Mouse (Mus musculus): ENCODE measurements around the gene Polr1c. TPM values are rescaled to one million over a fixed set of nuclear protein-coding genes. Genes with fewer than 3 reads are reported as not detected.

The Polr1c gene
- polyA plus RNA-seq, 1 experiment from 2014 or later, result 125 TPM

GRCm38 (mm10) chr17:46259675-46260074 lies 11.8 kb upstream of the Polr1c start:
- H3K27me3 ChIP-seq (replicated peaks; ENCODE audit: low read depth, poor library complexity, severe bottlenecking), result peaks cover 25% of the 10 kb centered on the region
- H3K27ac ChIP-seq (replicated peaks), result no peak overlapping the region
- H3K9me3 ChIP-seq, result no peaks in the 10 kb centered on the region
- 89% methylated on average over 17 of the region's 17 CpGs for WGBS
- H3K4me1 ChIP-seq, result peaks cover 9% of the 10 kb centered on the region
- peaks cover 86% of the 10 kb centered on the region for H3K36me3 ChIP-seq (replicated peaks)
- no peak for DNase-seq (ENCODE audit: low spot score)
- no peak overlapping the region for H3K4me3 ChIP-seq

GRCm38 (mm10) chr17:46258279-46259053 lies 10.6 kb upstream of the Polr1c start:
- Histone ChIP-seq H3K27me3 (replicated peaks; ENCODE audit: low read depth, poor library complexity, severe bottlenecking) (peaks cover 35% of the 10 kb centered on the region), H3K27ac (replicated peaks) (no peak overlapping the region), H3K4me1 (peaks cover 21% of the 10 kb centered on the region), H3K9me3 (no peaks in the 10 kb centered on the region), H3K36me3 (replicated peaks) (peaks cover 74% of the 10 kb centered on the region), H3K4me3 (no peak overlapping the region)
- 88% methylated on average over 30 of the region's 30 CpGs for WGBS
- no peak for DNase-seq (ENCODE audit: low spot score)

GRCm38 (mm10) chr17:46255147-46255546 lies 7.3 kb upstream of the Polr1c start:
- WGBS, result 31% methylated on average over 6 of the region's 6 CpGs
- Histone ChIP-seq H3K27me3 (replicated peaks; ENCODE audit: low read depth, poor library complexity, severe bottlenecking) (peaks cover 35% of the 10 kb centered on the region), H3K27ac (replicated peaks) (no peak overlapping the region), H3K4me3 (peak overlapping the region; percentile 80; the same call in 1 of the 2 replicates), H3K4me1 (peaks cover 29% of the 10 kb centered on the region), H3K36me3 (replicated peaks) (peaks cover 66% of the 10 kb centered on the region), H3K9me3 (no peaks in the 10 kb centered on the region)
- no peak for DNase-seq (ENCODE audit: low spot score)

GRCm38 (mm10) chr17:46254106-46254505 lies 6.3 kb upstream of the Polr1c start:
- peaks cover 33% of the 10 kb centered on the region for H3K4me1 ChIP-seq
- WGBS, result under 1% methylated on average over 54 of the region's 54 CpGs
- H3K36me3 ChIP-seq (replicated peaks), result peaks cover 66% of the 10 kb centered on the region
- H3K27me3 ChIP-seq (replicated peaks; ENCODE audit: low read depth, poor library complexity, severe bottlenecking), result peaks cover 35% of the 10 kb centered on the region
- no peak for DNase-seq (ENCODE audit: low spot score)
- peak overlapping the region; percentile 78 for H3K27ac ChIP-seq (replicated peaks)
- no peaks in the 10 kb centered on the region for H3K9me3 ChIP-seq
- H3K4me3 ChIP-seq, result peak overlapping the region; percentile 80

- Histone ChIP-seq H3K27ac (replicated peaks) (peak within 1 kb of the TSS; percentile 78), H3K4me1 (peaks cover 38% of the 10 kb centered on the region), H3K36me3 (replicated peaks) (peaks cover 63% of the 10 kb centered on the region), H3K9me3 (no peaks in the 10 kb centered on the region), H3K4me3 (peak within 1 kb of the TSS; percentile 80), H3K27me3 (replicated peaks; ENCODE audit: low read depth, poor library complexity, severe bottlenecking) (peaks cover 35% of the 10 kb centered on the region)
- peak; percentile 94 for DNase-seq (ENCODE audit: low spot score)
- 2% methylated on average over 48 of the region's 48 CpGs for WGBS
Observed at GRCm38 (mm10) chr17:46253452-46254084, 5.7 kb upstream of the Polr1c start, which contains the start of gene Lrrc73. Gene Lrrc73, plus strand, starts transcription at chr17:46253531.

GRCm38 (mm10) chr17:46252571-46253451 lies 5.0 kb upstream of the Polr1c start:
- 59% methylated on average over 14 of the region's 14 CpGs for WGBS

GRCm38 (mm10) chr17:46251174-46251573 lies 3.3 kb upstream of the Polr1c start:
- Histone ChIP-seq H3K4me3 (no peak overlapping the region), H3K27ac (replicated peaks) (no peak overlapping the region), H3K4me1 (peaks cover 54% of the 10 kb centered on the region), H3K36me3 (replicated peaks) (peaks cover 45% of the 10 kb centered on the region), H3K27me3 (replicated peaks; ENCODE audit: low read depth, poor library complexity, severe bottlenecking) (peaks cover 25% of the 10 kb centered on the region), H3K9me3 (no peaks in the 10 kb centered on the region)
- no peak for DNase-seq (ENCODE audit: low spot score)
- 84% methylated on average over 7 of the region's 7 CpGs for WGBS

More at GRCm38 (mm10) chr17:46252571-46253451, 5.0 kb upstream of the Polr1c start:
- H3K9me3 ChIP-seq, result no peaks in the 10 kb centered on the region
- H3K4me3 ChIP-seq, result peak overlapping the region; percentile 80
- peaks cover 43% of the 10 kb centered on the region for H3K4me1 ChIP-seq
- H3K36me3 ChIP-seq (replicated peaks), result peaks cover 55% of the 10 kb centered on the region
- peaks cover 35% of the 10 kb centered on the region for H3K27me3 ChIP-seq (replicated peaks; ENCODE audit: low read depth, poor library complexity, severe bottlenecking)
- H3K27ac ChIP-seq (replicated peaks), result no peak overlapping the region
- peak; percentile 55 for DNase-seq (ENCODE audit: low spot score)

- Histone ChIP-seq H3K4me3 (peak overlapping the region; percentile 89), H3K27me3 (replicated peaks; ENCODE audit: low read depth, poor library complexity, severe bottlenecking) (no peaks in the 10 kb centered on the region), H3K27ac (replicated peaks) (peak overlapping the region; percentile 93), H3K4me1 (peaks cover 30% of the 10 kb centered on the region), H3K9me3 (no peaks in the 10 kb centered on the region), H3K36me3 (replicated peaks) (peaks cover 75% of the 10 kb centered on the region)
- under 1% methylated on average over 37 of the region's 37 CpGs for WGBS
- DNase-seq (ENCODE audit: low spot score), result no peak
Observed at GRCm38 (mm10) chr17:46248189-46248522, 302 bp upstream of the Polr1c start.

GRCm38 (mm10) chr17:46244579-46244978 lies 3.3 kb downstream of the Polr1c start:
- 86% methylated on average over 10 of the region's 10 CpGs for WGBS
- Histone ChIP-seq H3K9me3 (no peaks in the 10 kb centered on the region), H3K27me3 (replicated peaks; ENCODE audit: low read depth, poor library complexity, severe bottlenecking) (no peaks in the 10 kb centered on the region), H3K4me3 (no peak overlapping the region), H3K27ac (replicated peaks) (no peak overlapping the region), H3K36me3 (replicated peaks) (peaks cover 79% of the 10 kb centered on the region), H3K4me1 (peaks cover 26% of the 10 kb centered on the region)
- DNase-seq (ENCODE audit: low spot score), result no peak

GRCm38 (mm10) chr17:46243624-46244023 lies 4.2 kb downstream of the Polr1c start:
- Histone ChIP-seq H3K4me3 (no peak overlapping the region), H3K36me3 (replicated peaks) (peaks cover 82% of the 10 kb centered on the region), H3K4me1 (peaks cover 17% of the 10 kb centered on the region), H3K27me3 (replicated peaks; ENCODE audit: low read depth, poor library complexity, severe bottlenecking) (no peaks in the 10 kb centered on the region), H3K27ac (replicated peaks) (no peak overlapping the region), H3K9me3 (no peaks in the 10 kb centered on the region)
- 87% methylated on average over 2 of the region's 2 CpGs for WGBS
- no peak for DNase-seq (ENCODE audit: low spot score)

- Histone ChIP-seq H3K27ac (replicated peaks) (no peak overlapping the region), H3K9me3 (no peaks in the 10 kb centered on the region), H3K36me3 (replicated peaks) (peaks cover 88% of the 10 kb centered on the region), H3K4me1 (peaks cover 11% of the 10 kb centered on the region), H3K27me3 (replicated peaks; ENCODE audit: low read depth, poor library complexity, severe bottlenecking) (no peaks in the 10 kb centered on the region), H3K4me3 (no peak overlapping the region)
- no peak for DNase-seq (ENCODE audit: low spot score)
- 87% methylated on average over 4 of the region's 4 CpGs for WGBS
Observed at GRCm38 (mm10) chr17:46242993-46243392, 4.9 kb downstream of the Polr1c start.

GRCm38 (mm10) chr17:46242274-46242673 lies 5.6 kb downstream of the Polr1c start:
- H3K36me3 ChIP-seq (replicated peaks), result peaks cover 95% of the 10 kb centered on the region
- 94% methylated on average over 13 of the region's 13 CpGs for WGBS

More at GRCm38 (mm10) chr17:46242274-46242673, 5.6 kb downstream of the Polr1c start:
- H3K4me1 ChIP-seq, result peaks cover 11% of the 10 kb centered on the region
- H3K4me3 ChIP-seq, result no peak overlapping the region
- no peak for DNase-seq (ENCODE audit: low spot score)
- no peak overlapping the region for H3K27ac ChIP-seq (replicated peaks)
- no peaks in the 10 kb centered on the region for H3K9me3 ChIP-seq
- H3K27me3 ChIP-seq (replicated peaks; ENCODE audit: low read depth, poor library complexity, severe bottlenecking), result no peaks in the 10 kb centered on the region

All from embryonic facial prominence, embryonic 10.5 days (tissue).